Mouse (Mus musculus) megakaryocyte, embryonic 14.5 days (primary cell): ENCODE measurements around the gene Gm28042.

Source experiments
- FLI1 ChIP-seq: IDR thresholded peaks from 2 replicates; pipeline ENCODE4 v1.6.1; 2012; ENCODE audit warnings: low read length, inconsistent platforms, mixed read lengths
- GATA1 ChIP-seq: IDR thresholded peaks from 3 replicates; pipeline ENCODE4 v1.6.1; 2012; ENCODE audit warnings: mixed read lengths, low read length, inconsistent platforms, borderline replicate concordance

- no peak for TF ChIP-seq FLI1
- no peak for TF ChIP-seq GATA1
These were observed 38.3 kb upstream of the Gm28042 start for GRCm38 (mm10) chr2:119988952-119989351.
